Mouse (Mus musculus) heart, embryonic 15.5 days (tissue): ENCODE data around the gene Selenon. TPM values are rescaled to one million over a fixed set of nuclear protein-coding genes. Genes with fewer than 3 reads are reported as not detected.

Experiments used
- ATAC-seq: fragments of 200-750 bp; cut with Nextera tagmentation; replicated peaks from 2 replicates; pipeline ENCODE4 v1.8.0; 2017; ENCODE audit warnings: low read depth, moderate TSS enrichment; ENCODE audit not compliant: insufficient number of reproducible peaks, insufficient read depth, low FRiP score
- H3K27ac ChIP-seq: fragments of 300-500 bp; sonication (generic); 2 replicates; pipeline ENCODE4 v1.5.1; 2015; ENCODE audit warnings: mild to moderate bottlenecking, inconsistent platforms
- H3K27me3 ChIP-seq: fragments of 300-500 bp; sonication (generic); 2 replicates; pipeline ENCODE4 v1.6.1; 2015; ENCODE audit warnings: inconsistent platforms
- H3K36me3 ChIP-seq: fragments of 300-500 bp; sonication (generic); 2 replicates; pipeline ENCODE4 v1.6.1; 2015; ENCODE audit warnings: mild to moderate bottlenecking, inconsistent platforms
- H3K4me1 ChIP-seq: fragments of 300-500 bp; sonication (generic); replicated peaks from 2 replicates; pipeline ENCODE4 v1.6.1; 2015; ENCODE audit warnings: inconsistent platforms
- H3K4me2 ChIP-seq: fragments of 300-500 bp; sonication (generic); 2 replicates; pipeline ENCODE4 v1.6.1; 2015; ENCODE audit warnings: inconsistent platforms, mild to moderate bottlenecking, moderate library complexity
- H3K4me3 ChIP-seq: fragments of 300-500 bp; sonication (generic); 2 replicates; pipeline ENCODE4 v1.5.1; 2015; ENCODE audit warnings: mild to moderate bottlenecking, inconsistent platforms
- H3K9ac ChIP-seq: fragments of 300-500 bp; sonication (generic); 2 replicates; pipeline ENCODE4 v1.6.1; 2015; ENCODE audit warnings: mild to moderate bottlenecking, inconsistent platforms
- H3K9me3 ChIP-seq: fragments of 300-500 bp; sonication (generic); replicated peaks from 2 replicates; pipeline ENCODE4 v1.6.1; 2016; ENCODE audit warnings: inconsistent platforms
- WGBS: fragments of 180-500 bp; shearing (Covaris S2); methylation state at CpG from one replicate; pipeline ENCODE4 v1.1.7; 2015; ENCODE audit warnings: mixed read lengths; 5-methylcytosine and 5-hydroxymethylcytosine counted together
- polyA plus RNA-seq: library from polyadenylated mRNA; unstranded; fragments of >200 nt; fragmentation: Nextera tagmentation; extraction: Ambion mirVana; gene quantifications from 2 replicates; pipeline ENCODE4 v1.2.1, GENCODE M21; 2015

Gene Selenon
- polyA plus RNA-seq, 1 experiment from 2014 or later, result 30.8 TPM

GRCm38 (mm10) chr4:134538997-134539580 lies 12.9 kb downstream of the Selenon start:
- peaks cover 39% of the 10 kb centered on the region for H3K36me3 ChIP-seq
- H3K9ac ChIP-seq, result no peak overlapping the region
- WGBS, result 72% methylated on average over 10 of the region's 10 CpGs
- ATAC-seq, result no peak
- H3K4me2 ChIP-seq, result no peak overlapping the region
- no peaks in the 10 kb centered on the region for H3K27me3 ChIP-seq
- no peak overlapping the region for H3K4me3 ChIP-seq
- no peak overlapping the region for H3K27ac ChIP-seq
- no peaks in the 10 kb centered on the region for H3K9me3 ChIP-seq
- H3K4me1 ChIP-seq, result peaks cover 12% of the 10 kb centered on the region

DNA sequence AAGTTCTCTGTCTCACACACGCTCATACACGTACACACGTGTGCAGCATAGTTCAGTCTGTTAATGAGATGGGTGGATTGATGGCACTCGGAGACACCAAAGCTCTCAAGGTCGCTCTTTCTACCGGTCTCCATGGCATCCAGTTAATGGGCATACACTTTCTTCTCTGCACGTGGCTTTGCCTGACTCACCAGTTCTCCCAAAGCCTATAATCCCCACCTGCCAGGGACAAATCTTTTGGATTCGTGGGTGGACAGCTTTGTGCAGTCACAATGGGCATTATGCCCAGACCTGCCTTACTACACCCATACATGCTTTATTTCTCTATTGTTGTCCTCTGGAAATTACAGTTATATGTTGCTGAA lies 16.2 kb downstream of the Selenon start:
- H3K4me2 ChIP-seq, result peak overlapping the region; percentile 94
- H3K9ac ChIP-seq, result peak overlapping the region; percentile 85
- no peak for ATAC-seq
- peaks cover 23% of the 10 kb centered on the region for H3K36me3 ChIP-seq
- WGBS, result 12% methylated on average over 8 of the region's 8 CpGs
- peaks cover 30% of the 10 kb centered on the region for H3K4me1 ChIP-seq
- peak overlapping the region; percentile 94 for H3K27ac ChIP-seq
- H3K4me3 ChIP-seq, result peak overlapping the region; percentile 90
- H3K27me3 ChIP-seq, result no peaks in the 10 kb centered on the region
- H3K9me3 ChIP-seq, result no peaks in the 10 kb centered on the region

GRCm38 (mm10) chr4:134534932-134535786 lies 16.8 kb downstream of the Selenon start, which contains the start of gene Mtfr1l:
Mtfr1l (minus strand) TSS chr4:134535387.
- Histone ChIP-seq H3K27ac (peak within 1 kb of the TSS; percentile 94), H3K9ac (peak within 1 kb of the TSS; percentile 85), H3K4me1 (peaks cover 30% of the 10 kb centered on the region), H3K4me2 (peak within 1 kb of the TSS; percentile 94), H3K9me3 (no peaks in the 10 kb centered on the region), H3K36me3 (peaks cover 24% of the 10 kb centered on the region), H3K4me3 (peak within 1 kb of the TSS; percentile 90), H3K27me3 (no peaks in the 10 kb centered on the region)
- peak; percentile 95 for ATAC-seq
- WGBS, result 1% methylated on average over 67 of the region's 71 CpGs

GRCm38 (mm10) chr4:134534124-134534886 lies 17.7 kb downstream of the Selenon start:
- H3K4me2 ChIP-seq, result peak overlapping the region; percentile 94
- ATAC-seq, result peak; percentile 2; the same call in 1 of the 2 replicates
- H3K36me3 ChIP-seq, result peaks cover 25% of the 10 kb centered on the region
- H3K4me3 ChIP-seq, result peak overlapping the region; percentile 90
- no peaks in the 10 kb centered on the region for H3K27me3 ChIP-seq
- WGBS, result under 1% methylated on average over 57 of the region's 57 CpGs
- peak overlapping the region; percentile 85 for H3K9ac ChIP-seq
- peaks cover 30% of the 10 kb centered on the region for H3K4me1 ChIP-seq
- no peaks in the 10 kb centered on the region for H3K9me3 ChIP-seq
- H3K27ac ChIP-seq, result peak overlapping the region; percentile 94

GRCm38 (mm10) chr4:134533421-134533820 lies 18.5 kb downstream of the Selenon start:
- Histone ChIP-seq H3K36me3 (peaks cover 31% of the 10 kb centered on the region), H3K27me3 (no peaks in the 10 kb centered on the region), H3K9me3 (no peaks in the 10 kb centered on the region), H3K4me2 (peak overlapping the region; percentile 94), H3K4me3 (peak overlapping the region; percentile 90; the same call in 1 of the 2 replicates), H3K4me1 (peaks cover 30% of the 10 kb centered on the region), H3K27ac (0 out of 2 replicates have a peak overlapping the region, but pooled peaks have one; percentile 94), H3K9ac (no peak overlapping the region)
- 76% methylated on average over 4 of the region's 4 CpGs for WGBS
- ATAC-seq, result no peak

- no peak overlapping the region for H3K27ac ChIP-seq
- H3K9ac ChIP-seq, result no peak overlapping the region
- peaks cover 30% of the 10 kb centered on the region for H3K4me1 ChIP-seq
- H3K4me3 ChIP-seq, result no peak overlapping the region
- H3K4me2 ChIP-seq, result no peak overlapping the region
- H3K9me3 ChIP-seq, result no peaks in the 10 kb centered on the region
- 57% methylated on average over 4 of the region's 4 CpGs for WGBS
- H3K27me3 ChIP-seq, result no peaks in the 10 kb centered on the region
- peaks cover 36% of the 10 kb centered on the region for H3K36me3 ChIP-seq
- ATAC-seq, result no peak
These were observed 19.0 kb downstream of the Selenon start for GRCm38 (mm10) chr4:134532928-134533327.

- no peaks in the 10 kb centered on the region for H3K4me1 ChIP-seq
- H3K4me3 ChIP-seq, result no peak overlapping the region
- peaks cover 75% of the 10 kb centered on the region for H3K36me3 ChIP-seq
- WGBS, result 72% methylated on average over 5 of the region's 5 CpGs
- H3K4me2 ChIP-seq, result no peak overlapping the region
- H3K27me3 ChIP-seq, result no peaks in the 10 kb centered on the region
- H3K27ac ChIP-seq, result no peak overlapping the region
- H3K9me3 ChIP-seq, result no peaks in the 10 kb centered on the region
- H3K9ac ChIP-seq, result no peak overlapping the region
- ATAC-seq, result no peak
These were observed 25.7 kb downstream of the Selenon start for GRCm38 (mm10) chr4:134526220-134526619.

- no peak for ATAC-seq
- H3K4me2 ChIP-seq, result no peak overlapping the region
- no peak overlapping the region for H3K9ac ChIP-seq
- H3K4me1 ChIP-seq, result no peaks in the 10 kb centered on the region
- H3K27ac ChIP-seq, result no peak overlapping the region
- H3K36me3 ChIP-seq, result peaks cover 73% of the 10 kb centered on the region
- H3K9me3 ChIP-seq, result no peaks in the 10 kb centered on the region
- no peak overlapping the region for H3K4me3 ChIP-seq
- 81% methylated on average over 5 of the region's 5 CpGs for WGBS
- no peaks in the 10 kb centered on the region for H3K27me3 ChIP-seq
These were observed 26.2 kb downstream of the Selenon start for GRCm38 (mm10) chr4:134525806-134526205.

DNA sequence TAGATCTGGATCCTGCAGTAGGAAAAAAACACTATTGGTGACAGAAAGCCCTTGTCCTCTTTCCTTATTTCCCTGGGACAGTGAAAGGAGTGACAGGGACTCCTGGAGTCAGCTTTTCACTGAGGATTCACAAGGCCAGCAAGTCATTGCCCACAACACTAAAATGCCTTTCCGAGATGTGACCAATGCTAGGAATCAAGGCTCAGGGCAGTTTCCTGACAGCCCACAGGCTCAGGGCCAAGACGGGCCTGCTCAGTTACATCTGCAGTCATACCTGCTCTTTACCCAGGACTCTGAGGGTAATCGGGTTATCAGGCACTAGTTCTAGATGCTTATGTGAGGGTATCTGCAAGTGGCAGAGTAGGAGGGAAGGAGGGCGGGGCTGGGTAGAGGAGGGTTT lies 28.5 kb downstream of the Selenon start:
- Histone ChIP-seq H3K4me3 (no peak overlapping the region), H3K36me3 (peaks cover 49% of the 10 kb centered on the region)
- no peak for ATAC-seq

GRCm38 (mm10) chr4:134519281-134519680 lies 32.7 kb downstream of the Selenon start:
- H3K27me3 ChIP-seq, result no peaks in the 10 kb centered on the region
- peaks cover 11% of the 10 kb centered on the region for H3K36me3 ChIP-seq
- H3K9ac ChIP-seq, result no peak overlapping the region
- no peak overlapping the region for H3K4me3 ChIP-seq
- no peak for ATAC-seq
- H3K4me2 ChIP-seq, result no peak overlapping the region
- no peak overlapping the region for H3K27ac ChIP-seq
- no peaks in the 10 kb centered on the region for H3K9me3 ChIP-seq
- H3K4me1 ChIP-seq, result peaks cover 31% of the 10 kb centered on the region

More for the DNA sequence above, 28.5 kb downstream of the Selenon start:
- H3K4me2 ChIP-seq, result no peak overlapping the region
- 77% methylated on average over 4 of the region's 4 CpGs for WGBS
- no peak overlapping the region for H3K27ac ChIP-seq
- H3K4me1 ChIP-seq, result 0 out of 2 replicates have a peak, but pooled peaks cover 1% of the 10 kb centered on the region
- no peak overlapping the region for H3K9ac ChIP-seq
- H3K9me3 ChIP-seq, result no peaks in the 10 kb centered on the region
- no peaks in the 10 kb centered on the region for H3K27me3 ChIP-seq

DNA sequence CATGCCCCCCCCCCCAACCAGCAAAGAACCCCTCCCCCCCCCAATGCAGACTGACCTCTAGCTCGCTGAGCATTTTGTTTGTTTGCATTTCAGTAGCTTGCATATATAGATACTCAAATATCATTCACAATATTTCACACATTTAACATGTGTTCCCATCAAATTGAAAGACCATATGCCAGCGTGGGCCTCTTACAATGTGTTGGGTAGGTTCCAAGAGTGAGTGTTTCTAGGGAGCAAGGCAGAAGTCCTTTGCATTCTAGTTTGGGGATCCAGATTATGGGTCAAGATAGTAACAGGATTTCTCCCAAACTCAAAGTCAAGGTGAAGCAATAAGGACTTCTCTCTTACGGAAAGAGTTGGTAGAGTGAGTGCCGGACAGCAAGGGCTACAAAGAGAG lies 33.4 kb downstream of the Selenon start:
- 92% methylated on average over 4 of the region's 4 CpGs for WGBS
- H3K27ac ChIP-seq, result no peak overlapping the region
- no peak for ATAC-seq

More for the DNA sequence above, 33.4 kb downstream of the Selenon start:
- H3K36me3 ChIP-seq, result peaks cover 5% of the 10 kb centered on the region; the same call in 1 of the 2 replicates
- H3K4me2 ChIP-seq, result no peak overlapping the region
- H3K9ac ChIP-seq, result no peak overlapping the region
- no peaks in the 10 kb centered on the region for H3K9me3 ChIP-seq
- H3K4me1 ChIP-seq, result peaks cover 35% of the 10 kb centered on the region
- H3K27me3 ChIP-seq, result no peaks in the 10 kb centered on the region
- no peak overlapping the region for H3K4me3 ChIP-seq
